Mouse (Mus musculus) liver, embryonic 14 days (tissue): ENCODE results near the gene Skp2. TPM values are rescaled to one million over a fixed set of nuclear protein-coding genes. Genes with fewer than 3 reads are reported as not detected.

Experiments used
- polyA plus RNA-seq: library from polyadenylated mRNA; depleted of rRNA; stranded (reverse); fragments of >200 nt; gene quantifications from 2 replicates; pipeline ENCODE4 v1.2.3, GENCODE M21; 2012; rRNA removed

The Skp2 gene
- polyA plus RNA-seq: 6.7 and 11.9 TPM in 2 replicates

GRCm38 (mm10) chr15:9155325-9155724 is at the start of gene Skp2:
TSS of gene Skp2 (minus strand) at chr15:9155425.

GRCm38 (mm10) chr15:9140252-9140680 is 15.0 kb downstream of the Skp2 start, which contains the start of gene Lmbrd2:
TSS of gene Lmbrd2 (plus strand) at chr15:9140550.

GRCm38 (mm10) chr15:9070912-9071555 is 84.2 kb downstream of the Skp2 start, which contains the start of gene Nadk2:
TSS of gene Nadk2 (plus strand) at chr15:9071260.

Other genes with a start within 250 kb of the Skp2 start
- 0.23 and 0.36 TPM in 2 replicates for gene Ranbp3l, start 187.5 kb downstream of the Skp2 start, polyA plus RNA-seq
- 102 TPM in 2 replicates for gene Nadk2, start 84.2 kb downstream of the Skp2 start, polyA plus RNA-seq
- 3.4 and 4.0 TPM in 2 replicates for gene Lmbrd2, start 14.9 kb downstream of the Skp2 start, polyA plus RNA-seq
- 0.82 and 0.98 TPM in 2 replicates for gene Ugt3a1, start 121.5 kb upstream of the Skp2 start, polyA plus RNA-seq
- gene Ugt3a2, start 180.1 kb upstream of the Skp2 start, polyA plus RNA-seq: 0.35 and 0.44 TPM in 2 replicates